Mouse (Mus musculus) hindbrain, embryonic 14.5 days (tissue): ENCODE measurements around the gene Card11. TPM values are rescaled to one million over a fixed set of nuclear protein-coding genes. Genes with fewer than 3 reads are reported as not detected.

Experiments
- ATAC-seq: fragments of 200-750 bp; cut with Nextera tagmentation; 2 replicates; pipeline ENCODE4 v1.8.0; 2017; ENCODE audit warnings: moderate number of reproducible peaks, mild to moderate bottlenecking, moderate TSS enrichment, moderate library complexity; ENCODE audit not compliant: low FRiP score
- DNase-seq: peaks from one replicate; pipeline ENCODE4 v3.0.0-alpha.2; 2015; ENCODE audit warnings: low spot score
- H3K27ac ChIP-seq: fragments of 300-500 bp; sonication (generic); 2 replicates; pipeline ENCODE4 v1.5.1; 2014; ENCODE audit warnings: mild to moderate bottlenecking, moderate library complexity
- H3K27me3 ChIP-seq: fragments of 300-500 bp; sonication (generic); 2 replicates; pipeline ENCODE4 v1.6.1; 2014; ENCODE audit warnings: mild to moderate bottlenecking, low read length, mixed read lengths; ENCODE audit not compliant: control insufficient read depth, insufficient read depth
- H3K36me3 ChIP-seq: fragments of 300-500 bp; sonication (generic); replicated peaks from 2 replicates; pipeline ENCODE4 v1.6.1; 2014; ENCODE audit not compliant: control insufficient read depth, insufficient read depth
- H3K4me1 ChIP-seq: fragments of 300-500 bp; sonication (generic); replicated peaks from 2 replicates; pipeline ENCODE4 v1.6.1; 2014; ENCODE audit warnings: antibody characterized with exemption, low read length, mixed read lengths; ENCODE audit not compliant: control insufficient read depth, insufficient read depth
- H3K4me2 ChIP-seq: fragments of 300-500 bp; sonication (generic); replicated peaks from 2 replicates; pipeline ENCODE4 v1.6.1; 2014; ENCODE audit warnings: mild to moderate bottlenecking, moderate library complexity
- H3K4me3 ChIP-seq: fragments of 300-500 bp; sonication (generic); replicated peaks from 2 replicates; pipeline ENCODE4 v1.5.1; 2014; ENCODE audit warnings: mild to moderate bottlenecking, low read length
- H3K9ac ChIP-seq: fragments of 300-500 bp; sonication (generic); 2 replicates; pipeline ENCODE4 v1.6.1; 2014
- H3K9me3 ChIP-seq: fragments of 300-500 bp; sonication (generic); 2 replicates; pipeline ENCODE4 v1.6.1; 2016; ENCODE audit warnings: low read length; ENCODE audit not compliant: control insufficient read depth
- WGBS: fragments of 180-500 bp; shearing (Covaris S2); extraction: QIAGEN DNeasy Blood & Tissue Kit; methylation state at CpG from one replicate; pipeline ENCODE4 v1.1.7; 2014; 5-methylcytosine and 5-hydroxymethylcytosine counted together
- polyA plus RNA-seq: library from polyadenylated mRNA; unstranded; fragments of >200 nt; fragmentation: Nextera tagmentation; extraction: Ambion mirVana; gene quantifications from 2 replicates; pipeline ENCODE4 v1.2.1, GENCODE M21; 2014

Card11 gene
- polyA plus RNA-seq, 1 experiment from 2014 or later, result 0.11 TPM

GRCm38 (mm10) chr5:140873039-140873551, 127.3 kb downstream of the Card11 start:
- 21% methylated on average over 18 of the region's 18 CpGs for WGBS

GRCm38 (mm10) chr5:140872532-140873038, 127.8 kb downstream of the Card11 start:
- no peak overlapping the region for H3K27ac ChIP-seq
- no peaks in the 10 kb centered on the region for H3K9me3 ChIP-seq
- H3K9ac ChIP-seq, result no peak overlapping the region
- H3K4me2 ChIP-seq, result peak overlapping the region; percentile 20
- no peak for ATAC-seq
- no peak for DNase-seq
- H3K36me3 ChIP-seq, result no peaks in the 10 kb centered on the region
- 27% methylated on average over 11 of the region's 11 CpGs for WGBS
- 0 out of 2 replicates have a peak, but pooled peaks cover 5% of the 10 kb centered on the region for H3K27me3 ChIP-seq
- H3K4me3 ChIP-seq, result no peak overlapping the region
- H3K4me1 ChIP-seq, result peaks cover 12% of the 10 kb centered on the region; the same call in 1 of the 2 replicates

More at GRCm38 (mm10) chr5:140873039-140873551, 127.3 kb downstream of the Card11 start:
- no peaks in the 10 kb centered on the region for H3K36me3 ChIP-seq
- no peak for ATAC-seq
- H3K9me3 ChIP-seq, result no peaks in the 10 kb centered on the region
- peaks cover 12% of the 10 kb centered on the region; the same call in 1 of the 2 replicates for H3K4me1 ChIP-seq
- H3K27me3 ChIP-seq, result 0 out of 2 replicates have a peak, but pooled peaks cover 5% of the 10 kb centered on the region
- H3K27ac ChIP-seq, result no peak overlapping the region
- H3K9ac ChIP-seq, result no peak overlapping the region
- peak overlapping the region; percentile 20 for H3K4me2 ChIP-seq
- H3K4me3 ChIP-seq, result no peak overlapping the region
- DNase-seq, result no peak

GRCm38 (mm10) chr5:140871241-140871640, 129.1 kb downstream of the Card11 start:
- Histone ChIP-seq H3K9ac (no peak overlapping the region), H3K27ac (no peak overlapping the region), H3K4me3 (no peak overlapping the region), H3K4me2 (no peak overlapping the region), H3K9me3 (no peaks in the 10 kb centered on the region), H3K36me3 (no peaks in the 10 kb centered on the region), H3K4me1 (peaks cover 12% of the 10 kb centered on the region; the same call in 1 of the 2 replicates), H3K27me3 (0 out of 2 replicates have a peak, but pooled peaks cover 5% of the 10 kb centered on the region)
- 69% methylated on average over 6 of the region's 6 CpGs for WGBS
- DNase-seq (no peak), ATAC-seq (no peak)

GRCm38 (mm10) chr5:140869034-140869433, 131.3 kb downstream of the Card11 start:
- no peaks in the 10 kb centered on the region for H3K9me3 ChIP-seq
- H3K27me3 ChIP-seq, result 0 out of 2 replicates have a peak, but pooled peaks cover 5% of the 10 kb centered on the region
- no peak overlapping the region for H3K4me2 ChIP-seq
- DNase-seq, result peak; percentile 81
- H3K9ac ChIP-seq, result no peak overlapping the region
- no peak for ATAC-seq
- H3K27ac ChIP-seq, result no peak overlapping the region
- no peaks in the 10 kb centered on the region for H3K36me3 ChIP-seq
- no peak overlapping the region for H3K4me3 ChIP-seq
- 67% methylated on average over 2 of the region's 2 CpGs for WGBS
- H3K4me1 ChIP-seq, result peaks cover 12% of the 10 kb centered on the region; the same call in 1 of the 2 replicates

- DNase-seq (no peak), ATAC-seq (no peak)
- H3K4me2 ChIP-seq, result no peak overlapping the region
- no peaks in the 10 kb centered on the region for H3K27me3 ChIP-seq
- no peak overlapping the region for H3K4me3 ChIP-seq
- H3K27ac ChIP-seq, result no peak overlapping the region
- H3K9me3 ChIP-seq, result no peaks in the 10 kb centered on the region
- no peaks in the 10 kb centered on the region for H3K36me3 ChIP-seq
- H3K4me1 ChIP-seq, result 0 out of 2 replicates have a peak, but pooled peaks cover 7% of the 10 kb centered on the region
- no peak overlapping the region for H3K9ac ChIP-seq
- WGBS, result 84% methylated on average over 5 of the region's 5 CpGs
These were observed 140.7 kb downstream of the Card11 start for GRCm38 (mm10) chr5:140859730-140860129.

GRCm38 (mm10) chr5:140858335-140858734, 142.0 kb downstream of the Card11 start:
- ATAC-seq, result no peak

GRCm38 (mm10) chr5:140857432-140858154, 142.8 kb downstream of the Card11 start:
- 0 out of 2 replicates have a peak, but pooled peaks cover 7% of the 10 kb centered on the region for H3K4me1 ChIP-seq
- no peaks in the 10 kb centered on the region for H3K36me3 ChIP-seq
- ATAC-seq (no peak), DNase-seq (no peak)
- H3K4me2 ChIP-seq, result no peak overlapping the region
- no peak overlapping the region for H3K27ac ChIP-seq
- H3K9me3 ChIP-seq, result no peaks in the 10 kb centered on the region
- no peak overlapping the region for H3K9ac ChIP-seq
- H3K4me3 ChIP-seq, result no peak overlapping the region
- WGBS, result 64% methylated on average over 8 of the region's 8 CpGs
- no peaks in the 10 kb centered on the region for H3K27me3 ChIP-seq

More at GRCm38 (mm10) chr5:140858335-140858734, 142.0 kb downstream of the Card11 start:
- H3K27me3 ChIP-seq, result no peaks in the 10 kb centered on the region
- H3K36me3 ChIP-seq, result no peaks in the 10 kb centered on the region
- H3K4me3 ChIP-seq, result no peak overlapping the region
- no peak overlapping the region for H3K4me2 ChIP-seq
- no peaks in the 10 kb centered on the region for H3K9me3 ChIP-seq
- 91% methylated on average over 3 of the region's 3 CpGs for WGBS
- DNase-seq, result no peak
- 0 out of 2 replicates have a peak, but pooled peaks cover 7% of the 10 kb centered on the region for H3K4me1 ChIP-seq
- H3K9ac ChIP-seq, result no peak overlapping the region
- H3K27ac ChIP-seq, result no peak overlapping the region

GRCm38 (mm10) chr5:140855909-140856530, 144.4 kb downstream of the Card11 start:
- 0 out of 2 replicates have a peak, but pooled peaks cover 7% of the 10 kb centered on the region for H3K4me1 ChIP-seq
- no peak for DNase-seq
- H3K9me3 ChIP-seq, result peaks cover 8% of the 10 kb centered on the region
- no peak for ATAC-seq
- H3K36me3 ChIP-seq, result no peaks in the 10 kb centered on the region
- no peaks in the 10 kb centered on the region for H3K27me3 ChIP-seq
- no peak overlapping the region for H3K9ac ChIP-seq
- H3K4me3 ChIP-seq, result no peak overlapping the region
- 50% methylated on average over 11 of the region's 11 CpGs for WGBS
- H3K4me2 ChIP-seq, result no peak overlapping the region
- H3K27ac ChIP-seq, result no peak overlapping the region

- ATAC-seq, result no peak
These were observed 145.7 kb downstream of the Card11 start for GRCm38 (mm10) chr5:140854700-140855099.

More at GRCm38 (mm10) chr5:140854700-140855099, 145.7 kb downstream of the Card11 start:
- Histone ChIP-seq H3K27ac (no peak overlapping the region), H3K9ac (no peak overlapping the region), H3K9me3 (peaks cover 9% of the 10 kb centered on the region), H3K36me3 (no peaks in the 10 kb centered on the region), H3K4me2 (no peak overlapping the region), H3K27me3 (no peaks in the 10 kb centered on the region), H3K4me3 (no peak overlapping the region), H3K4me1 (0 out of 2 replicates have a peak, but pooled peaks cover 7% of the 10 kb centered on the region)
- 83% methylated on average over 4 of the region's 4 CpGs for WGBS
- no peak for DNase-seq
